Mouse (Mus musculus) lung, embryonic 14.5 days (tissue): ENCODE results near the gene Smarca2. TPM values are rescaled to one million over a fixed set of nuclear protein-coding genes. Genes with fewer than 3 reads are reported as not detected.

Source experiments
- ATAC-seq: fragments of 200-750 bp; cut with Nextera tagmentation; 2 replicates; pipeline ENCODE4 v1.8.0; 2017; ENCODE audit warnings: mild to moderate bottlenecking, moderate TSS enrichment, moderate library complexity; ENCODE audit not compliant: insufficient read depth
- DNase-seq: peaks from one replicate; pipeline ENCODE4 v3.0.0-alpha.2; 2015
- H3K27ac ChIP-seq: fragments of 300-500 bp; sonication (generic); 2 replicates; pipeline ENCODE4 v1.5.1; 2014; ENCODE audit warnings: low read depth, mild to moderate bottlenecking, moderate library complexity
- H3K27me3 ChIP-seq: fragments of 300-500 bp; sonication (generic); 2 replicates; pipeline ENCODE4 v1.6.1; 2014; ENCODE audit warnings: low read length, control low read depth; ENCODE audit not compliant: insufficient read depth
- H3K36me3 ChIP-seq: fragments of 300-500 bp; sonication (generic); 2 replicates; pipeline ENCODE4 v1.6.1; 2014; ENCODE audit warnings: control low read depth; ENCODE audit not compliant: insufficient read depth
- H3K4me1 ChIP-seq: fragments of 300-500 bp; sonication (generic); 2 replicates; pipeline ENCODE4 v1.6.1; 2014; ENCODE audit warnings: antibody characterized with exemption, control low read depth; ENCODE audit not compliant: insufficient read depth
- H3K4me2 ChIP-seq: fragments of 300-500 bp; sonication (generic); 2 replicates; pipeline ENCODE4 v1.6.1; 2014; ENCODE audit warnings: mild to moderate bottlenecking
- H3K4me3 ChIP-seq: fragments of 300-500 bp; sonication (generic); 2 replicates; pipeline ENCODE4 v1.5.1; 2014; ENCODE audit warnings: low read depth, low read length
- H3K9ac ChIP-seq: fragments of 300-500 bp; sonication (generic); 2 replicates; pipeline ENCODE4 v1.6.1; 2014
- H3K9me3 ChIP-seq: fragments of 300-500 bp; sonication (generic); 2 replicates; pipeline ENCODE4 v1.6.1; 2016; ENCODE audit warnings: low read depth, low read length, control low read depth
- CTCF ChIP-seq: IDR thresholded peaks from 2 replicates; pipeline ENCODE4 v1.5.1; 2016; ENCODE audit warnings: antibody characterized with exemption, low read depth
- WGBS: fragments of 180-500 bp; shearing (Covaris S2); extraction: QIAGEN DNeasy Blood & Tissue Kit; methylation state at CpG from one replicate; pipeline ENCODE4 v1.1.7; 2014; 5-methylcytosine and 5-hydroxymethylcytosine counted together
- polyA plus RNA-seq: library from polyadenylated mRNA; unstranded; fragments of >200 nt; fragmentation: Nextera tagmentation; extraction: Ambion mirVana; gene quantifications from 2 replicates; pipeline ENCODE4 v1.2.1, GENCODE M21; 2014

Smarca2 gene
- polyA plus RNA-seq, 1 experiment from 2014 or later: 45.6 TPM

DNA sequence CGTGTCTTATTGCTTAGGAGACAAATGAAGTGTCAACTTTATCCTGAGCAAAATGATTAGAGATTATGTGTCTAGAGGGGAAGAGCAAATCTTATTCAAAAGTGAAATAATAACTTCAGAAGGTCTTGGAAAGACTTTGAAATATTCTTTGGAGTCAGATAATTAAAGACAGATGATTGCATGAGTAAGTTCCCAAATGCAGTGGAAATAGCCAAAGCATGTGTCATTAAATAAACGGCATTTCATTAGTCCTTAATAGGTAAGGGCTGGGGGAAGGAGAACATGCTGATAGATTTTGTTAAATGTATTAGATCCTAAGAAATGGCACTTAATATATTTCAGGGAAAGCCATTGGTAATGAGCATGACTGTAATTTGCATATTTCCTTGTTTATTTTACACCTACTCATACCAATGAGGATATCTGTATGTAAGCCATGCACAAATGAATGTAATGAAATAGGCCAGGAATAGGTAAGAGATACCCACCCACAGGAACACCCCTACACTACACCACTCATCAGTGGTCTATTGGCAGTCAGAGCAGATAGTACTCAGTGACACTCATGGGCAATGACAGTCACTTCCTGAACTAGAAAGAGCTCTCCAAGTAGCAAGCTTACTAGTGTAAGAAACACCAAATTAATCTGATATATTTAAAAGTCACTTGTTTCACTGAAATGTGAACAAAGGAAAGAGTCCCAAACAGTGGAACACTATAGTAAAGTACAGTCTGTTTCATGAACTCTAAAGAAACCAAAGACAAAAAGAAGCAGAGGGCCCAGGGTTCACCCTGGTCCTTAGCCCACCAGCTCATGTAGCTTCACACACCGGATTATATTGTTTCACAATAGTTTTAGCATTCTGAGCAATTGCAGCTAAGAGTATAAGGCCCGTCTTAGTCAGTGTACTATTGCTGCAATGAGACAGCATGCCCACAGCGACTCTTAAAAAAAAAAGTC, 185.8 kb downstream of the Smarca2 start:
- peak; percentile 36 for DNase-seq
- no peak for TF ChIP-seq CTCF

DNA sequence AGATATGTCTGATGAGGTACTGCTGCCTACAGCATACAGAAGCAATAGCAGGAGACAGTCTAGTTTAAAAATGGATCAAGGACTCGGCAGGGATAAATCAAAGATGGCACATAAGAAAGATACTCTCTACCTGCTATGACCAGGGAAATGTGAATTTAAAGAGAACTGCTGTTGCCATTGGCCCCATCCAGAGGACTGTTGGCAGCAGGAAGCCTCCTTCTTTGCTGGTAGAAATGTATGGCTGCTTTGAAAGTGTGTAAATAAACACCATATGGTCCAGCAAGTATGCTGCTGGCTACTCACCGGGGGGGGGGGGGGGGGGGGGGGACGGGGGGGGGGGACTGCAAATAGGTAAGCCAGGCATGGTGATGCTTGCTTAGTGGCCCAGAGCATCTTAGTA, 189.5 kb downstream of the Smarca2 start:
- H3K9me3 ChIP-seq: no peaks in the 10 kb centered on the region
- TF ChIP-seq CTCF: no peak
- WGBS: 58% methylated on average over 1 of the region's 3 CpGs
- no peak overlapping the region for H3K9ac ChIP-seq
- no peaks in the 10 kb centered on the region for H3K27me3 ChIP-seq
- H3K4me2 ChIP-seq: no peak overlapping the region
- ATAC-seq (no peak), DNase-seq (no peak)
- H3K27ac ChIP-seq: no peak overlapping the region
- H3K4me3 ChIP-seq: no peak overlapping the region
- no peaks in the 10 kb centered on the region for H3K36me3 ChIP-seq
- no peaks in the 10 kb centered on the region for H3K4me1 ChIP-seq

More for the DNA sequence above, 185.8 kb downstream of the Smarca2 start:
- no peaks in the 10 kb centered on the region for H3K9me3 ChIP-seq
- H3K9ac ChIP-seq: no peak overlapping the region
- H3K36me3 ChIP-seq: no peaks in the 10 kb centered on the region
- H3K27ac ChIP-seq: no peak overlapping the region
- no peak overlapping the region for H3K4me3 ChIP-seq
- H3K4me2 ChIP-seq: no peak overlapping the region
- no peaks in the 10 kb centered on the region for H3K27me3 ChIP-seq
- ATAC-seq: peak; percentile 69; the same call in 1 of the 2 replicates
- 59% methylated on average over 5 of the region's 5 CpGs for WGBS
- no peaks in the 10 kb centered on the region for H3K4me1 ChIP-seq

DNA sequence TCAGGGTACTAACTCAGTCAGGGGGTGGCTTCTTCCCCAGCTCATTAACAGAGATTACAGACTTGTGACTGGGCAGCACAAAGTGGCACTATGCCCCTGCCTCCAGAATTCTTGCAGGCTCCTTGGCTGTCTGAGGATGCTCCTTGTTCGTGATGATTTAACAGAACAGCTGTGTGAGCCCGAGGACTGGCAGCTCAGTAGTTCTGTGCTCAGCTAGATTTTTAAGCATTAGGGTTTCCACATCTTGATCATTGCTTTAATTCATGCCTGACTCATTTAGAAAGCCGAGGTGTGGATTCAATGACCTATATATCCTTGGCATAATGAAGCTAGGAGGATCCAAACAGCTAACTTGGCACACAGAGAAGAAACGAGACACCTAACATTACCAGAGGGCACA, 191.2 kb downstream of the Smarca2 start:
- no peak for ATAC-seq

GRCm38 (mm10) chr19:26804401-26804800, 199.6 kb downstream of the Smarca2 start:
- no peak overlapping the region for H3K27ac ChIP-seq
- 72% methylated on average over 4 of the region's 4 CpGs for WGBS
- no peaks in the 10 kb centered on the region for H3K9me3 ChIP-seq
- ATAC-seq (no peak), DNase-seq (no peak)
- no peaks in the 10 kb centered on the region for H3K27me3 ChIP-seq
- H3K9ac ChIP-seq: no peak overlapping the region
- H3K4me3 ChIP-seq: no peak overlapping the region
- H3K4me1 ChIP-seq: no peaks in the 10 kb centered on the region
- no peaks in the 10 kb centered on the region for H3K36me3 ChIP-seq
- no peak overlapping the region for H3K4me2 ChIP-seq
- no peak for TF ChIP-seq CTCF

More for the DNA sequence above, 191.2 kb downstream of the Smarca2 start:
- 72% methylated on average over 4 of the region's 4 CpGs for WGBS
- Histone ChIP-seq H3K4me3 (no peak overlapping the region), H3K4me2 (no peak overlapping the region), H3K9me3 (no peaks in the 10 kb centered on the region), H3K27me3 (no peaks in the 10 kb centered on the region), H3K27ac (no peak overlapping the region), H3K4me1 (no peaks in the 10 kb centered on the region), H3K9ac (no peak overlapping the region), H3K36me3 (no peaks in the 10 kb centered on the region)
- no peak for DNase-seq
- TF ChIP-seq CTCF: no peak

GRCm38 (mm10) chr19:26814629-26815028, 209.8 kb downstream of the Smarca2 start:
- no peaks in the 10 kb centered on the region for H3K27me3 ChIP-seq
- no peak overlapping the region for H3K4me2 ChIP-seq
- peak; percentile 36 for DNase-seq
- H3K4me1 ChIP-seq: no peaks in the 10 kb centered on the region
- ATAC-seq: no peak
- H3K27ac ChIP-seq: no peak overlapping the region
- no peaks in the 10 kb centered on the region for H3K36me3 ChIP-seq
- H3K9ac ChIP-seq: no peak overlapping the region
- no peak overlapping the region for H3K4me3 ChIP-seq
- H3K9me3 ChIP-seq: no peaks in the 10 kb centered on the region
- TF ChIP-seq CTCF: peak; percentile 40
- WGBS: 44% methylated on average over 4 of the region's 4 CpGs

DNA sequence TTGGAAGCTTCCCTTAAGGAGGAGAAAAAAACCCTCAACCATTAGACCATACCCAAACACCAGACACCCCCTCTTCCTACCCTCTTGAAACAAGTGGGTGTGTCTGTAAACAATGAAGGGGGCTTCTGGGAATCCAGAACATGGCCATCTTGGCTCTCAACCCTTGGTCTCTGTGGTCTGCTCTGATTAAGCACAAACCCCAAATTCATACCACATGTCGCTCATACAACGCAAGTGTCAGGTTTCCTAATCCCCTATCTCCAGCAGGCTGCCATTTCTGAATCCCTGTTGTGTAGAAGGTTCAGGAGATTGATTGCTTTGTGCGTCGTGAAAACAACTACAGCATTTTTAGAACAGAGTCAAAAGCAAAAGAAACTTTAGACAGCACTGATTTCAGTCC, 213.1 kb downstream of the Smarca2 start:
- ATAC-seq (no peak), DNase-seq (no peak)
- Histone ChIP-seq H3K9ac (no peak overlapping the region), H3K4me2 (no peak overlapping the region), H3K9me3 (no peaks in the 10 kb centered on the region), H3K36me3 (no peaks in the 10 kb centered on the region), H3K27ac (no peak overlapping the region), H3K4me3 (no peak overlapping the region), H3K4me1 (no peaks in the 10 kb centered on the region), H3K27me3 (no peaks in the 10 kb centered on the region)
- no peak for TF ChIP-seq CTCF
- 78% methylated on average over 4 of the region's 4 CpGs for WGBS
